Mouse (Mus musculus) left cerebral cortex, postnatal 14 days (tissue): ENCODE results near the gene Stambpl1. TPM values are rescaled to one million over a fixed set of nuclear protein-coding genes. Genes with fewer than 3 reads are reported as not detected.

ENCODE experiments used
- DNase-seq, 2 experiments: peaks; one replicate each; pipeline ENCODE4 v3.0.0; 2021 to 2022; ENCODE audit warnings: low spot score in 2 of 2, mixed read lengths in 1 of 2
- intact Hi-C: fragments of 180-260 bp; cut with DNase I; formaldehyde crosslinking; loops from one replicate; pipeline ENCODE4 v1.15.1; 2025
- total RNA-seq, 2 experiments: library from RNA; stranded (reverse); gene quantifications; 2 replicates each; pipeline ENCODE4 v1.2.3; 2021

Stambpl1 gene
- total RNA-seq, 2 experiments from 2014 or later, result 17.6 to 20.2 TPM

- intact Hi-C loops, result no loop called here
- DNase-seq, result no peak
These were observed 64.9 kb downstream of the Stambpl1 start for GRCm38 (mm10) chr19:34256936-34257335.

GRCm38 (mm10) chr19:34262273-34262974 lies 70.4 kb downstream of the Stambpl1 start:
- DNase-seq, result no peak
- intact Hi-C loops, result no loop called here

GRCm38 (mm10) chr19:34265604-34266193 lies 73.7 kb downstream of the Stambpl1 start:
- intact Hi-C loops, result no loop called here
- DNase-seq, result no peak

GRCm38 (mm10) chr19:34268991-34269390 lies 77.0 kb downstream of the Stambpl1 start:
- intact Hi-C loops, result no loop called here
- DNase-seq, result no peak

- DNase-seq, result no peak
- intact Hi-C loops, result no loop called here
These were observed 78.2 kb downstream of the Stambpl1 start for GRCm38 (mm10) chr19:34270106-34270726.

- intact Hi-C loops, result no loop called here
- DNase-seq, result no peak
These were observed 78.9 kb downstream of the Stambpl1 start for GRCm38 (mm10) chr19:34270824-34271464.

- DNase-seq, result no peak
- intact Hi-C loops, result no loop called here
These were observed 81.0 kb downstream of the Stambpl1 start for GRCm38 (mm10) chr19:34273073-34273472.

GRCm38 (mm10) chr19:34278078-34278477 lies 86.0 kb downstream of the Stambpl1 start:
- intact Hi-C loops, result no loop called here
- DNase-seq, result no peak

GRCm38 (mm10) chr19:34283614-34284013 lies 91.6 kb downstream of the Stambpl1 start:
- DNase-seq, result no peak

GRCm38 (mm10) chr19:34284383-34284782 lies 92.4 kb downstream of the Stambpl1 start:
- DNase-seq, result no peak
- intact Hi-C loops, result loop anchor here (2.0 kb wide), 1 partner anchor 40 kb away; no protein-coding TSS in a partner anchor

More at GRCm38 (mm10) chr19:34283614-34284013, 91.6 kb downstream of the Stambpl1 start:
- intact Hi-C loops, result loop anchor here (2.0 kb wide), 1 partner anchor 39 kb away; no protein-coding TSS in a partner anchor

GRCm38 (mm10) chr19:34284826-34285225 lies 92.8 kb downstream of the Stambpl1 start:
- no peak for DNase-seq
- intact Hi-C loops, result loop anchor here (2.0 kb wide), 1 partner anchor 40 kb away; no protein-coding TSS in a partner anchor

- intact Hi-C loops, result no loop called here
- no peak for DNase-seq
These were observed 95.2 kb downstream of the Stambpl1 start for GRCm38 (mm10) chr19:34287221-34287620.

- intact Hi-C loops, result no loop called here
- no peak for DNase-seq
These were observed 95.8 kb downstream of the Stambpl1 start for GRCm38 (mm10) chr19:34287656-34288415.

- intact Hi-C loops, result no loop called here
- DNase-seq, result no peak
These were observed 96.7 kb downstream of the Stambpl1 start for GRCm38 (mm10) chr19:34288696-34289095.

Other genes with a start within 250 kb of the Stambpl1 start
- not detected for gene Lipf, start 231.0 kb upstream of the Stambpl1 start, total RNA-seq
- not detected for gene Lipk, start 183.9 kb upstream of the Stambpl1 start, total RNA-seq
- gene Lipn, start 124.9 kb upstream of the Stambpl1 start, total RNA-seq, result not detected
- gene Lipm, start 91.3 kb upstream of the Stambpl1 start, total RNA-seq, result under 1 TPM; 0.26 to 0.74 TPM
- under 1 TPM in 1 of 2 experiments, not detected in 1; 0.42 TPM for gene Ankrd22, start 26.2 kb upstream of the Stambpl1 start, total RNA-seq
- gene Acta2, start 63.4 kb downstream of the Stambpl1 start, total RNA-seq, result 10 to 100 TPM; 14.9 to 26.5 TPM
- gene Fas, start 98.4 kb downstream of the Stambpl1 start, total RNA-seq, result 1 to 10 TPM in 1 of 2 experiments, under 1 TPM in 1; 0.40 to 1.8 TPM